Mouse (Mus musculus): Measurements from ENCODE around the gene Ncor1. TPM values are rescaled to one million over a fixed set of nuclear protein-coding genes. Genes with fewer than 3 reads are reported as not detected.
"Not testable (repeated sequence)": the region's sequence is repeated elsewhere in the genome, so short reads cannot be mapped to it uniquely, and the experiment has no call there.

The Ncor1 gene
- polyA plus RNA-seq, 1 experiment = 96.8 TPM

GRCm38 (mm10) chr11:62366879-62367278 is 91.5 kb downstream of the Ncor1 start:
- DNase-seq (ENCODE audit: low read depth) = no peak

- DNase-seq (ENCODE audit: low read depth) = no peak
These were observed 103.1 kb downstream of the Ncor1 start for GRCm38 (mm10) chr11:62355216-62355615.

- DNase-seq (ENCODE audit: low read depth) = no peak
These were observed 106.4 kb downstream of the Ncor1 start for GRCm38 (mm10) chr11:62351948-62352347.

GRCm38 (mm10) chr11:62343002-62343401 is 115.3 kb downstream of the Ncor1 start:
- no peak for DNase-seq (ENCODE audit: low read depth)

- DNase-seq (ENCODE audit: low read depth) = no peak
These were observed 126.1 kb downstream of the Ncor1 start for GRCm38 (mm10) chr11:62332228-62332627.

GRCm38 (mm10) chr11:62331141-62331540 is 127.2 kb downstream of the Ncor1 start:
- no peak for DNase-seq (ENCODE audit: low read depth)

GRCm38 (mm10) chr11:62323659-62324058 is 134.7 kb downstream of the Ncor1 start:
- no peak for DNase-seq (ENCODE audit: low read depth)

GRCm38 (mm10) chr11:62320097-62320496 is 138.2 kb downstream of the Ncor1 start:
- DNase-seq (ENCODE audit: low read depth) = no peak

- DNase-seq (ENCODE audit: low read depth) = no peak
These were observed 140.6 kb downstream of the Ncor1 start for GRCm38 (mm10) chr11:62317746-62318145.

- DNase-seq (ENCODE audit: low read depth) = no peak
These were observed 143.4 kb downstream of the Ncor1 start for GRCm38 (mm10) chr11:62314984-62315383.

GRCm38 (mm10) chr11:62309296-62309695 is 149.0 kb downstream of the Ncor1 start:
- DNase-seq (ENCODE audit: low read depth) = no peak

GRCm38 (mm10) chr11:62305866-62306265 is 152.5 kb downstream of the Ncor1 start:
- DNase-seq (ENCODE audit: low read depth) = no peak

GRCm38 (mm10) chr11:62298883-62299282 is 159.5 kb downstream of the Ncor1 start:
- no peak for DNase-seq (ENCODE audit: low read depth)

- DNase-seq (ENCODE audit: low read depth) = no peak
These were observed 164.2 kb downstream of the Ncor1 start for GRCm38 (mm10) chr11:62294121-62294520.

GRCm38 (mm10) chr11:62287700-62288099 is 170.6 kb downstream of the Ncor1 start:
- DNase-seq (ENCODE audit: low read depth) = no peak

- no peak for DNase-seq (ENCODE audit: low read depth)
These were observed 173.3 kb downstream of the Ncor1 start for GRCm38 (mm10) chr11:62285020-62285419.

- DNase-seq (ENCODE audit: low read depth) = not testable (repeated sequence)
These were observed 174.3 kb downstream of the Ncor1 start for GRCm38 (mm10) chr11:62284020-62284419.

- no peak for DNase-seq (ENCODE audit: low read depth)
These were observed 176.7 kb downstream of the Ncor1 start for GRCm38 (mm10) chr11:62281601-62281997.

GRCm38 (mm10) chr11:62280675-62281600 is 177.4 kb downstream of the Ncor1 start, which contains the start of the genes Zswim7 and Ttc19:
TSS of gene Zswim7 (minus strand) at chr11:62281375.
TSS of gene Ttc19 (plus strand) at chr11:62281473.
- peak; percentile 36 for DNase-seq (ENCODE audit: low read depth)

GRCm38 (mm10) chr11:62278027-62278426 is 180.3 kb downstream of the Ncor1 start:
- no peak for DNase-seq (ENCODE audit: low read depth)

GRCm38 (mm10) chr11:62277086-62277485 is 181.3 kb downstream of the Ncor1 start:
- DNase-seq (ENCODE audit: low read depth) = no peak

GRCm38 (mm10) chr11:62270851-62271250 is 187.5 kb downstream of the Ncor1 start:
- DNase-seq (ENCODE audit: low read depth) = no peak

GRCm38 (mm10) chr11:62269097-62269496 is 189.2 kb downstream of the Ncor1 start:
- DNase-seq (ENCODE audit: low read depth) = no peak

Data from gonadal fat pad, adult 2 months (tissue).